Mouse (Mus musculus): ENCODE data around the gene Anks1. TPM values are rescaled to one million over a fixed set of nuclear protein-coding genes. Genes with fewer than 3 reads are reported as not detected.

The Anks1 gene
- polyA plus RNA-seq, 1 experiment from 2014 or later = 6.7 TPM

- WGBS (ENCODE audit: insufficient replicate concordance) = 81% methylated on average over 8 of the region's 8 CpGs
- Histone ChIP-seq H3K9ac (no peak overlapping the region), H3K36me3 (peaks cover 52% of the 10 kb centered on the region), H3K4me2 (no peak overlapping the region), H3K27ac (no peak overlapping the region), H3K9me3 (replicated peaks) (no peaks in the 10 kb centered on the region), H3K4me3 (no peak overlapping the region), H3K4me1 (no peaks in the 10 kb centered on the region), H3K27me3 (replicated peaks) (no peaks in the 10 kb centered on the region)
- no peak for ATAC-seq
Observed at GRCm38 (mm10) chr17:28050210-28050609, 141.1 kb downstream of the Anks1 start.

GRCm38 (mm10) chr17:28052293-28052863 is 143.3 kb downstream of the Anks1 start:
- ATAC-seq = no peak
- Histone ChIP-seq H3K27ac (no peak overlapping the region), H3K4me1 (no peaks in the 10 kb centered on the region), H3K27me3 (replicated peaks) (no peaks in the 10 kb centered on the region), H3K36me3 (peaks cover 57% of the 10 kb centered on the region), H3K4me2 (no peak overlapping the region), H3K9ac (no peak overlapping the region), H3K4me3 (no peak overlapping the region), H3K9me3 (replicated peaks) (no peaks in the 10 kb centered on the region)
- 80% methylated on average over 21 of the region's 21 CpGs for WGBS (ENCODE audit: insufficient replicate concordance)

- no peaks in the 10 kb centered on the region for H3K27me3 ChIP-seq (replicated peaks)
- ATAC-seq = no peak
- no peak overlapping the region for H3K4me3 ChIP-seq
- H3K4me2 ChIP-seq = no peak overlapping the region
- H3K9ac ChIP-seq = no peak overlapping the region
- H3K27ac ChIP-seq = no peak overlapping the region
- peaks cover 58% of the 10 kb centered on the region for H3K36me3 ChIP-seq
- 84% methylated on average over 13 of the region's 13 CpGs for WGBS (ENCODE audit: insufficient replicate concordance)
- no peaks in the 10 kb centered on the region for H3K4me1 ChIP-seq
- no peaks in the 10 kb centered on the region for H3K9me3 ChIP-seq (replicated peaks)
Observed at GRCm38 (mm10) chr17:28058346-28058745, 149.2 kb downstream of the Anks1 start.

GRCm38 (mm10) chr17:28060681-28061080 is 151.6 kb downstream of the Anks1 start:
- Histone ChIP-seq H3K9me3 (replicated peaks) (no peaks in the 10 kb centered on the region), H3K27ac (no peak overlapping the region), H3K36me3 (peaks cover 43% of the 10 kb centered on the region), H3K4me1 (no peaks in the 10 kb centered on the region), H3K27me3 (replicated peaks) (no peaks in the 10 kb centered on the region), H3K4me2 (no peak overlapping the region), H3K4me3 (no peak overlapping the region), H3K9ac (no peak overlapping the region)
- WGBS (ENCODE audit: insufficient replicate concordance) = 85% methylated on average over 11 of the region's 11 CpGs
- no peak for ATAC-seq

GRCm38 (mm10) chr17:28061472-28061871 is 152.4 kb downstream of the Anks1 start:
- Histone ChIP-seq H3K27ac (no peak overlapping the region), H3K27me3 (replicated peaks) (no peaks in the 10 kb centered on the region), H3K9me3 (replicated peaks) (no peaks in the 10 kb centered on the region), H3K9ac (no peak overlapping the region), H3K4me1 (no peaks in the 10 kb centered on the region), H3K4me2 (no peak overlapping the region), H3K4me3 (no peak overlapping the region), H3K36me3 (peaks cover 41% of the 10 kb centered on the region)
- ATAC-seq = no peak
- WGBS (ENCODE audit: insufficient replicate concordance) = 64% methylated on average over 7 of the region's 7 CpGs

GRCm38 (mm10) chr17:28062710-28063109 is 153.6 kb downstream of the Anks1 start:
- Histone ChIP-seq H3K4me2 (no peak overlapping the region), H3K36me3 (peaks cover 35% of the 10 kb centered on the region), H3K27me3 (replicated peaks) (no peaks in the 10 kb centered on the region), H3K4me3 (no peak overlapping the region), H3K4me1 (no peaks in the 10 kb centered on the region), H3K9me3 (replicated peaks) (no peaks in the 10 kb centered on the region), H3K27ac (no peak overlapping the region), H3K9ac (no peak overlapping the region)
- 83% methylated on average over 7 of the region's 7 CpGs for WGBS (ENCODE audit: insufficient replicate concordance)
- no peak for ATAC-seq

- Histone ChIP-seq H3K27ac (no peak overlapping the region), H3K9ac (no peak overlapping the region), H3K4me1 (no peaks in the 10 kb centered on the region), H3K27me3 (replicated peaks) (0 out of 2 replicates have a peak, but pooled peaks cover 3% of the 10 kb centered on the region), H3K4me3 (no peak overlapping the region), H3K4me2 (no peak overlapping the region), H3K36me3 (peaks cover 31% of the 10 kb centered on the region), H3K9me3 (replicated peaks) (no peaks in the 10 kb centered on the region)
- no peak for ATAC-seq
- 69% methylated on average over 6 of the region's 6 CpGs for WGBS (ENCODE audit: insufficient replicate concordance)
Observed at GRCm38 (mm10) chr17:28063163-28063562, 154.1 kb downstream of the Anks1 start.

GRCm38 (mm10) chr17:28067303-28067702 is 158.2 kb downstream of the Anks1 start:
- ATAC-seq = no peak
- 68% methylated on average over 4 of the region's 4 CpGs for WGBS (ENCODE audit: insufficient replicate concordance)
- Histone ChIP-seq H3K36me3 (no peaks in the 10 kb centered on the region), H3K4me3 (no peak overlapping the region), H3K27me3 (replicated peaks) (peaks cover 31% of the 10 kb centered on the region), H3K9me3 (replicated peaks) (no peaks in the 10 kb centered on the region), H3K27ac (no peak overlapping the region), H3K4me1 (no peaks in the 10 kb centered on the region), H3K4me2 (no peak overlapping the region), H3K9ac (no peak overlapping the region)

GRCm38 (mm10) chr17:28069446-28069845 is 160.3 kb downstream of the Anks1 start:
- no peak for ATAC-seq
- 22% methylated on average over 12 of the region's 12 CpGs for WGBS (ENCODE audit: insufficient replicate concordance)
- no peak overlapping the region for H3K27ac ChIP-seq
- H3K36me3 ChIP-seq = no peaks in the 10 kb centered on the region
- no peaks in the 10 kb centered on the region for H3K4me1 ChIP-seq
- no peak overlapping the region for H3K4me3 ChIP-seq
- no peak overlapping the region for H3K4me2 ChIP-seq
- peaks cover 31% of the 10 kb centered on the region for H3K27me3 ChIP-seq (replicated peaks)
- H3K9ac ChIP-seq = no peak overlapping the region
- no peaks in the 10 kb centered on the region for H3K9me3 ChIP-seq (replicated peaks)

GRCm38 (mm10) chr17:28070256-28070655 is 161.2 kb downstream of the Anks1 start:
- H3K4me2 ChIP-seq = no peak overlapping the region
- peaks cover 31% of the 10 kb centered on the region for H3K27me3 ChIP-seq (replicated peaks)
- no peak overlapping the region for H3K27ac ChIP-seq
- H3K9me3 ChIP-seq (replicated peaks) = no peaks in the 10 kb centered on the region
- H3K36me3 ChIP-seq = no peaks in the 10 kb centered on the region
- no peak overlapping the region for H3K4me3 ChIP-seq
- H3K4me1 ChIP-seq = no peaks in the 10 kb centered on the region
- no peak overlapping the region for H3K9ac ChIP-seq
- WGBS (ENCODE audit: insufficient replicate concordance) = 83% methylated on average over 13 of the region's 13 CpGs
- no peak for ATAC-seq

- no peaks in the 10 kb centered on the region for H3K9me3 ChIP-seq (replicated peaks)
- no peak for ATAC-seq
- no peaks in the 10 kb centered on the region for H3K36me3 ChIP-seq
- peaks cover 31% of the 10 kb centered on the region for H3K27me3 ChIP-seq (replicated peaks)
- H3K4me1 ChIP-seq = no peaks in the 10 kb centered on the region
- no peak overlapping the region for H3K4me3 ChIP-seq
- H3K9ac ChIP-seq = no peak overlapping the region
- 49% methylated on average over 2 of the region's 2 CpGs for WGBS (ENCODE audit: insufficient replicate concordance)
- H3K27ac ChIP-seq = no peak overlapping the region
- H3K4me2 ChIP-seq = no peak overlapping the region
Observed at GRCm38 (mm10) chr17:28072730-28073129, 163.6 kb downstream of the Anks1 start.

- Histone ChIP-seq H3K9ac (no peak overlapping the region), H3K4me2 (no peak overlapping the region), H3K36me3 (no peaks in the 10 kb centered on the region), H3K9me3 (replicated peaks) (no peaks in the 10 kb centered on the region), H3K4me1 (peaks cover 2% of the 10 kb centered on the region; the same call in 1 of the 2 replicates), H3K4me3 (no peak overlapping the region), H3K27ac (no peak overlapping the region), H3K27me3 (replicated peaks) (peaks cover 27% of the 10 kb centered on the region)
- ATAC-seq = no peak
- 59% methylated on average over 7 of the region's 7 CpGs for WGBS (ENCODE audit: insufficient replicate concordance)
Observed at GRCm38 (mm10) chr17:28074486-28074885, 165.4 kb downstream of the Anks1 start.

- no peak for ATAC-seq
- Histone ChIP-seq H3K9ac (no peak overlapping the region), H3K27ac (no peak overlapping the region), H3K36me3 (no peaks in the 10 kb centered on the region), H3K4me2 (no peak overlapping the region), H3K4me1 (peaks cover 21% of the 10 kb centered on the region), H3K27me3 (replicated peaks) (peaks cover 26% of the 10 kb centered on the region), H3K4me3 (no peak overlapping the region), H3K9me3 (replicated peaks) (no peaks in the 10 kb centered on the region)
- 48% methylated on average over 9 of the region's 9 CpGs for WGBS (ENCODE audit: insufficient replicate concordance)
Observed at GRCm38 (mm10) chr17:28078028-28078427, 168.9 kb downstream of the Anks1 start.
